14 mouse cellular contexts compared by ENCODE assay signal in genomic region chr10:46458686-46459085, GRCm38 (mm10).
"Had no signal": no experiment of that assay in that cellular context is flagged by ENCODE, and none has a peak within 500 bp of the region (broad histone marks: within the 10 kb centered on the region; RNA-seq: fewer than 3 reads in every experiment).

No protein-coding gene starts in this region.

- H3K9me3 ChIP-seq: limb, embryonic 13.5 days; liver, embryonic 15.5 days; neural tube, embryonic 12.5 days had no signal

- H3K36me3 ChIP-seq: limb, embryonic 13.5 days; liver, embryonic 15.5 days; neural tube, embryonic 12.5 days had no signal

- H3K4me3 ChIP-seq: layer of hippocampus, adult 2 months; limb, embryonic 13.5 days; liver, embryonic 15.5 days; myocyte; neural tube, embryonic 12.5 days had no signal

- DNase-seq: kidney, adult 11 months; kidney, adult 9 months; kidney, postnatal 36 days; lung, adult 2 months; midbrain, embryonic 14.5 days; thymus, postnatal 4 days had no signal

- H3K27ac ChIP-seq: kidney, postnatal 0 days; layer of hippocampus, adult 2 months; limb, embryonic 13.5 days; liver, embryonic 15.5 days; neural tube, embryonic 12.5 days had no signal

- H3K4me2 ChIP-seq: limb, embryonic 13.5 days; liver, embryonic 11.5 days; liver, embryonic 15.5 days; neural tube, embryonic 12.5 days had no signal

- H3K4me1 ChIP-seq: limb, embryonic 13.5 days; liver, embryonic 15.5 days; neural tube, embryonic 12.5 days had no signal

- H3K9ac ChIP-seq: limb, embryonic 13.5 days; liver, embryonic 15.5 days; neural tube, embryonic 12.5 days had no signal

- H3K27me3 ChIP-seq: limb, embryonic 13.5 days; liver, embryonic 15.5 days; neural tube, embryonic 12.5 days had no signal

- ATAC-seq: lung, postnatal 0 days had no signal
